Mouse (Mus musculus) olfactory bulb, adult 2 months (tissue): ENCODE measurements around the gene Eif2b4. TPM values are rescaled to one million over a fixed set of nuclear protein-coding genes. Genes with fewer than 3 reads are reported as not detected.
A peak's percentile ranks its signal among the peaks of the same experiment; 100 is the strongest.

ENCODE experiments used
- H3K27ac ChIP-seq: fragments of 200-500 bp; 2 replicates; pipeline ENCODE4 v1.5.1; 2012; ENCODE audit warnings: low read depth, low read length; ENCODE audit not compliant: insufficient read depth
- H3K4me1 ChIP-seq: fragments of 200-500 bp; 2 replicates; pipeline ENCODE4 v1.6.1; 2012; ENCODE audit warnings: low read length; ENCODE audit not compliant: control insufficient read depth, insufficient read depth
- H3K4me3 ChIP-seq: fragments of 200-500 bp; 2 replicates; pipeline ENCODE4 v1.5.1; 2012; ENCODE audit warnings: mild to moderate bottlenecking, low read depth, low read length, moderate library complexity; ENCODE audit not compliant: insufficient read depth
- CTCF ChIP-seq: fragments of 200-500 bp; IDR thresholded peaks from 2 replicates; pipeline ENCODE4 v1.5.1; 2012; ENCODE audit warnings: low read depth, mild to moderate bottlenecking, low read length, moderate library complexity; ENCODE audit not compliant: insufficient read depth
- POLR2A ChIP-seq: fragments of 200-500 bp; IDR thresholded peaks from 2 replicates; pipeline ENCODE4 v1.6.1; 2012; ENCODE audit warnings: mild to moderate bottlenecking, low read depth, low read length, moderate library complexity; ENCODE audit not compliant: insufficient read depth
- WGBS: fragments of 180-500 bp; shearing (Covaris S2); methylation state at CpG from one replicate; pipeline ENCODE4 v1.1.7; 2018; 5-methylcytosine and 5-hydroxymethylcytosine counted together
- polyA plus RNA-seq: library from polyadenylated mRNA; stranded (reverse); fragments of >200 nt; gene quantifications from 2 replicates; pipeline ENCODE4 v1.2.4, GENCODE M21; 2012; ENCODE audit warnings: low replicate concordance; ENCODE audit not compliant: missing spikeins, insufficient read depth, insufficient read length

Eif2b4 gene
- polyA plus RNA-seq, 1 experiment = not detected

DNA sequence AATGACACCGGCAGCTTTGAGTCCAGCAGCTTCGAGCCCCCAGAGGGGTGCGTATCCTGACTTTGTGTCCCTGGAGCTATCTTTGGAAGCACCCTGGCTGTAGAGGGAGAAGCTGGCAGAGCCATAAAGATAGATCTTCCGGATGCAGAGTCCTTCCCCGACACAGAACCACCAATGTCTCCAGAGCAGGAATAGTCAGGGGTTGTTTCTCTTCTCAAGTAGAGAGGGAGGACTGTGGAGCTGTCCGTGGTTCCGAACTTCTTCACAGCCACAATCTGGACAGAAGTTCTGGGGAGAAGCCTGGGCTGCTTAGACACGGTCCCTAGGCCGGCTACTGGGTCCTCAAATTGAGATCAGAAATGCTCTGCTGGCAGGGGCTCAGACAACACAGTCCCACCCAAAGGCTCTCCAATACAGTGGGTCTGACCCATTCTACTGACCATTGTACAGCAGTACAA, 54.2 kb downstream of the Eif2b4 start:
- Histone ChIP-seq H3K4me3 (no peak overlapping the region), H3K27ac (no peak overlapping the region), H3K4me1 (peaks cover 23% of the 10 kb centered on the region)
- TF ChIP-seq CTCF (no peak), POLR2A (no peak)
- 20% methylated on average over 9 of the region's 9 CpGs for WGBS

DNA sequence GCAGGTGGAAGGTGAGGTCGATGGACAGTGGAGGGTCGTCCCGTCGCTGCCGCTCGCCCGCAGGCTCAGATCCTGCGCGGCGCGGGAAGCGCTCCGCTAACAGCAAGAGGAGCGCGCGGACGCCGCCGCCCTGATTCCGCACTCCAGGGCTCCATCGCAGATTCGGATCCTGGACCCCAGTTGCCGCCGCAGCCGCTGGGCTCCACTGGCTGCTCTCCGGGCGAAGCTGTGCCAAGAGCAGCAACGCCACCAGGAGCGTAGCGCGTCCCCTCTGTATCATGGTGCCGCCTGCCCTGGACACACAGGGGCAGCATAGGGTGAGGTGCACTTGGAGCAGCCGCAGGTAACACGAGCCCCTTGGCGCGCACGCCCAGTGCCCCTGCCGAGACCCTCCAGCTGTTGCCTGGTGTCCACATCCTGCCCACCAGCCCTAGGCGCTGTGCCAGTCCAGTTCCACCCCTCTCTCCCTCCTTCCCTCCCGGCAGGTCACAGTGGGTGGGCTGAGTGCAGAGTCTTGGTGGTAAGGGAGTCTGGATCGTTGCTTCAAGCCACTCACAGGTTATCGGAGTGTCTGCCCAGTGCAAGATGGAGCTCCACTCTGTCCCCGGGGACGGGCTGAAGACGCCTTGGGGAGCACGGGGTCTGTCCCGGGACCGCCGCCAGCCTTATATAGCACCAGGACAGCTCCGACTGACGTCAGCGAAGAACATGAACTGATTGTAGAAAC, 54.8 kb downstream of the Eif2b4 start, which contains the start of gene Ucn:
Gene Ucn, minus strand, starts transcription at position 589 of the 727 bp plus-strand sequence.
- WGBS = 1% methylated on average over 52 of the region's 52 CpGs
- Histone ChIP-seq H3K4me1 (peaks cover 23% of the 10 kb centered on the region), H3K27ac (no peak within 1 kb of the TSS), H3K4me3 (peak within 1 kb of the TSS; percentile 23)
- TF ChIP-seq POLR2A (no peak), CTCF (no peak)

- peaks cover 23% of the 10 kb centered on the region for H3K4me1 ChIP-seq
- H3K27ac ChIP-seq = no peak overlapping the region
- under 1% methylated on average over 13 of the region's 13 CpGs for WGBS
- TF ChIP-seq CTCF (no peak), POLR2A (no peak)
- peak overlapping the region; percentile 23; the same call in 1 of the 2 replicates for H3K4me3 ChIP-seq
These were observed 55.6 kb downstream of the Eif2b4 start for GRCm38 (mm10) chr5:31137658-31138057.

Other genes starting within 250 kb of the Eif2b4 start
- gene Cgref1, start 247.8 kb downstream of the Eif2b4 start, polyA plus RNA-seq = not detected in 2 replicates
- not detected in 2 replicates for gene Preb, start 233.1 kb downstream of the Eif2b4 start, polyA plus RNA-seq
- not detected in 2 replicates for gene Tcf23, start 224.8 kb downstream of the Eif2b4 start, polyA plus RNA-seq
- not detected in 2 replicates for gene Atraid, start 145.1 kb downstream of the Eif2b4 start, polyA plus RNA-seq
- not detected in 2 replicates for gene Slc5a6, start 144.5 kb downstream of the Eif2b4 start, polyA plus RNA-seq
- not detected in 2 replicates for gene Cad, start 138.7 kb downstream of the Eif2b4 start, polyA plus RNA-seq
- not detected in 2 replicates for gene Dnajc5g, start 87.1 kb downstream of the Eif2b4 start, polyA plus RNA-seq
- gene Slc30a3, start 85.2 kb downstream of the Eif2b4 start, polyA plus RNA-seq = not detected in 2 replicates
- not detected in 2 replicates for gene Trim54, start 76.7 kb downstream of the Eif2b4 start, polyA plus RNA-seq
- gene Ucn, start 54.6 kb downstream of the Eif2b4 start, polyA plus RNA-seq = not detected in 2 replicates
- not detected in 2 replicates for gene Mpv17, start 39.2 kb downstream of the Eif2b4 start, polyA plus RNA-seq
- gene Gm29609, start 13.5 kb downstream of the Eif2b4 start, polyA plus RNA-seq = not detected in 2 replicates
- not detected in 2 replicates for gene Gtf3c2, start 13.3 kb downstream of the Eif2b4 start, polyA plus RNA-seq
- not detected in 2 replicates for gene Snx17, start 203 bp downstream of the Eif2b4 start, polyA plus RNA-seq
- not detected in 2 replicates for gene Zfp513, start 8.9 kb upstream of the Eif2b4 start, polyA plus RNA-seq
- not detected in 2 replicates for gene Ppm1g, start 27.3 kb upstream of the Eif2b4 start, polyA plus RNA-seq
- gene Nrbp1, start 47.4 kb upstream of the Eif2b4 start, polyA plus RNA-seq = 272 TPM in 1 of 2 replicates, not detected in the other
- gene Gm9970, start 47.8 kb upstream of the Eif2b4 start, polyA plus RNA-seq = not detected in 2 replicates
- gene Krtcap3, start 58.3 kb upstream of the Eif2b4 start, polyA plus RNA-seq = not detected in 2 replicates
- not detected in 2 replicates for gene Ift172, start 97.7 kb upstream of the Eif2b4 start, polyA plus RNA-seq
- gene Fndc4, start 102.7 kb upstream of the Eif2b4 start, polyA plus RNA-seq = not detected in 2 replicates
- not detected in 2 replicates for gene Gckr, start 104.0 kb upstream of the Eif2b4 start, polyA plus RNA-seq